Mouse (Mus musculus): ENCODE measurements around the gene Ankrd26.
"Not testable (repeated sequence)": the region's sequence is repeated elsewhere in the genome, so short reads cannot be mapped to it uniquely, and the experiment has no call there.

Ankrd26 gene

DNA sequence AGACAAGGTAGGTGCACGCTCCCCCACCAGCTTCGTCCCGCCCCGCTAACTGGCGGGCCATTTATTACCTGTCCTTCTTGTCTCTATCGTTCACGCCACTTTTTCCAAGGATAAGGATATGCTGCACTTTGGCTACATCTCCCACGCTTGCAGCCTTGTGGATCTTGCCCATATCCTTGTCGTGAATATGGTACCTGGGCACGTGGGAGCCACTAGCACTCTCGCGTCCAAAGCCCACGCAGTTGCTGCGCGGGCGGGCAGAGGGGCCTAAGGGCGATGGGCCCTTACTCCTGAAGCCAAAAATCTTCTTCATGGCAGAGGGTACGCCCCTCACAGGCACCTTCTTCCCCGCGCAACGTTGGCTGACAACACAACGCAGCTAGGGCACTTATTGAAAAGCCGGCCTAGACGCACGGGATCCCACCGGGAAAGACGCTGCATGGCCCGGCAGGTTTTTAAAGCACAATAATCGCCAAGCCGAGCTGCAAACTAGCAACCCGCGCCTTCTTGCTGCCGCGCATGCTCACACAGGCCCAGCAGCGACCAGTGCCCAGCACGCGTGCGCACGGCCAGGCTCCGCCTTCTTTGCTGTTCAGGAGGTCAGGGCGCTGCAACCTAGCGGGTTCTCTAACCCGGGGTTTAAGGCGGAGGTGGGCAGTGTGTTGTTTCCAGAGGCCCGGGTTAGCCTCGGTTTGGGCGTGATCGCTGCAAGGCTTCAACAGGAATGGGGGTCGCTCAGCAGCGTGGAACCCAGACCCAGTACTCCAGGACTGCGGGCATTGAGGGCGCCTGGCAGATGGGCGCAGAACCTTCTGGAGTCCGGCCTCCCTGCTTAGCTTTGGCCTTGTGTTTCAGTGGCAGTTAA is at the start of gene Ankrd26:
Gene Ankrd26 (minus strand): TSS at position 482 of the 865 bp plus-strand sequence.
- in situ Hi-C loops (cut with MboI, MseI), result loop anchor here (10.0 kb wide), 1 partner anchor 107 kb away; the partner anchor contains the start of gene Zfp248

DNA sequence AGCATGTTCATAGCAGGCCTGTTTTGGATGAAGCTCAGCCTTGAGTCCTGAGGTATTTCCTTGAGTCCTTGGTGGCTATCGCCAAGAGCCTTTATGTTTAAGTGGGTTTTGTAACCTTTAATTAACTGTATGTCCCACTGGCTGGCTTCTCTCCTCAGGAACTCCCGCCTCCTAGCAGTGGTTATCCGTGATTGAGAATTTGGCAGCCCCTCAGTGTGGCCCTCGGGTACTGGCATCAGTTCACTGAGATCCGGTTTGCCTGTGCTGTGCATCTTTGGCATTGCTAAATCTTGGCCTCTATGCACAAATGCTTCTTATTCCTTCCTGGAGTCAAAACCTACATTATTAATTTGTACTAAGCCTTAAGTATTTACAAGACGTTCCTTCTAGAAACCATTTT is 46.9 kb upstream of the Ankrd26 start:
- in situ Hi-C loops (cut with MboI, MseI), result no loop called here

DNA sequence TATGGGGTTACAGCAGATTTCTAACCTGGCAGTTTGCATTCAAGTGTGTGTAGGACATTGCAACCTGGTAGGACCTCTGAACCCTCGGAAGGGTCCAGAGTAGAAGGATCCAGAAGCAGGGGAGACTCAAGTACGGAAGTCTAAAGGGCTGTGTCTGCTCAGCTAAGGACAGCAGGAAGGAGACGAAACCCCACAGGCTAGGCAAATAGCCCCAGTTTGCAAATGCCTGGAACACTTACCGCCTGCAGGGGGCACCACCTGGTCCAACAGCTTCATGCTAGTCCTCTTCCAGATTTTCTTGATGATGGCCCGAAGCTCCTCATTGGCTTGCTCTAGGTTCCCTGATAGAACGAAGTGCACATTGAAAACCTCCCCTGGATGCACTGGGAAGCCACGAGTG is 43.9 kb upstream of the Ankrd26 start:
- in situ Hi-C loops (cut with MboI, MseI), result no loop called here

DNA sequence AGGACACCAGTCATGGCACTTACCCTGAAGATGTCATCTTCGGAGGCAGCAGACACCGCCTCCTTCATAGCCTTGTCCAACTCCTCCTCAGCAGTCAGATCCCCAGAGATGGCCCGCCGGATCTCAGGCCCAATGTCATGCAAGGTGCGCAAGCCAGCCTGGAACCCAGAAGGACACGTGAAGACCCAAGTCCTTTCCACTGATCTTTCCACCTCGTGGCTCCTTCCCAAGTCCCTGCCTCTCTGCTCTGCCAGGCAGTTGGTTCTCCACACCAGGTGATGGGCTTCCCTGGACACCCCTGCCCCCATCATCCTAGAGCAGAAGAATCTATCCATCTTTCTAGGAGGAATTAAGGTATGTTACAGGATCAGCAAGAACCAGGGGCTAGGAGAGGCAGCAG is 41.8 kb upstream of the Ankrd26 start:
- in situ Hi-C loops (cut with MboI, MseI), result no loop called here

DNA sequence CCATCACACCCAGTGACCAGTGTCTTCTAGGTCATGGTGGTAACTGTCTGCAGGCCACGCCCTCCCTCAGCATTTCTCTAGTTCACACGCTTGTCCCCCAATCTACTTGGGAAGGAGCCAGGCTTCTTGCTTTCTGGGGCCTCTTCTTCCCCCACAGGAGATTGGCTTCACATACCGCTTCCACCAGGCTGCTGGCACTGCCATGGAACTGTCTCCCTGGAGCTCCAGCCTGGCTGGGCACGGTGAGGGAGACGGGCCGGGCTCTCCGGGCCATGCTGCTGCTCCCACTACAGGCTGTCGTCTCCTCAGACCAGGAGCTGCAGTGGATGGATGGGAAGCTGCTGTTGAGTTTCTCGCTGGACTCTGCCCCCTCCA is 33.6 kb upstream of the Ankrd26 start:
- in situ Hi-C loops (cut with MboI, MseI), result no loop called here

DNA sequence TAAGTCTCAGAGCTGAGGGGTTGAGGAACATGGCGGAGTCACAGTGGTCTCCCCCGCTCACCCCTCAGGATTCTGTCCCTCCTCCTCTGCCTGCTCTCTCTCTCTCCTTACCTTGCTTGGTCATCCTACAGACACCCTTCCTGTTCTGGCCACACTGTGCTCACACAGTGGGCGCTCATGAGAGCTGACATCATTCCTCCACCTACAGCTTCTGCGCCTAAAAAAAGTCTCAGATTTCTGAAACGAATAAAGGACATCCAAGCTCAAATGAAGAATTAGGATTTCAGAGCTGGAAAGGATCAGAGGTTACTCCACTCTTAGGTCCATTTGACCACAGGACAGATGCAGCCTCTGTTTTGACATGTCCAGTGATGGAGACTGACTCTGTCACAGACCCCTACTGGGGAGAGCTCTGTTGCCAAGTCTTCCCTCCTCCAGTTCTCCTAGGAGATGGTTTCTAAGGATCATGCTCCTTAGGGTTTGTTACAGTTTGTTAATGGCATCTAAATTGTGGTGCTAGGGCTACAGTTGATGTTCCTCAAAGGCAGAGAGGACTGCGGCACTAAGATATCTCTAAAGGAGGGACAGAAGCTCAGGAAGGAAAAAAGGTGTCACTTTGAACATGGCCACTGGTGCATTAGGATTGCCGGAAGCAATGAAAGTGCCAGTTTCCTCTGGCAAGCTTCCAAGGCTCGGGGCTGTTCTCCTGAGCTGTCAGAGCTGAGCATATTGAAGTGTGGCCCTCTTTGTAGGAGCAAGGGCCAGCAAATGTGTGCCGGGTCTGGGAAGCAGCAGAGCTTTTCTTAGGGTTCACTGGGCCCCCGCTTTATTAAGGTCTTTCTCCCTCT is 33.0 kb upstream of the Ankrd26 start:
- in situ Hi-C loops (cut with MboI, MseI), result no loop called here

DNA sequence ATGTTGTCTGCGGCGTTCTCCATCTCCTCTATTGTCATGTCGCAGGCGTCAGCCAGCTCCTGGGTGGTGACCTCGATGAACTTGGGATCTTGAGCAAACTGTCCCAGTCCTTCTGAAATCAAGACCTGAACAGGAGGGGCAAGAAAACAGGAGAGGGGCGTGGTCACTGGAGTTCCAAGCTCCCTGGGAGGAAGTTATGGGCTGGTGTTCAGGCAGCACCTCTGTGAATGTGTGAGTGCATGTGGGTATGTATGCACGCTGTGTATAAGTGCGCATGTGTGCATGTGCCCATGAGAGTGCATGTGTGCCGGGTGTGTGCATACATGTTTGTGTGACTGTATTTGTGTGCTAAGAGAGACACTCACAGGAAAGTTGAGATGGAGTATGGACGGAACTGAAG is 32.0 kb upstream of the Ankrd26 start:
- in situ Hi-C loops (cut with MboI, MseI), result no loop called here

DNA sequence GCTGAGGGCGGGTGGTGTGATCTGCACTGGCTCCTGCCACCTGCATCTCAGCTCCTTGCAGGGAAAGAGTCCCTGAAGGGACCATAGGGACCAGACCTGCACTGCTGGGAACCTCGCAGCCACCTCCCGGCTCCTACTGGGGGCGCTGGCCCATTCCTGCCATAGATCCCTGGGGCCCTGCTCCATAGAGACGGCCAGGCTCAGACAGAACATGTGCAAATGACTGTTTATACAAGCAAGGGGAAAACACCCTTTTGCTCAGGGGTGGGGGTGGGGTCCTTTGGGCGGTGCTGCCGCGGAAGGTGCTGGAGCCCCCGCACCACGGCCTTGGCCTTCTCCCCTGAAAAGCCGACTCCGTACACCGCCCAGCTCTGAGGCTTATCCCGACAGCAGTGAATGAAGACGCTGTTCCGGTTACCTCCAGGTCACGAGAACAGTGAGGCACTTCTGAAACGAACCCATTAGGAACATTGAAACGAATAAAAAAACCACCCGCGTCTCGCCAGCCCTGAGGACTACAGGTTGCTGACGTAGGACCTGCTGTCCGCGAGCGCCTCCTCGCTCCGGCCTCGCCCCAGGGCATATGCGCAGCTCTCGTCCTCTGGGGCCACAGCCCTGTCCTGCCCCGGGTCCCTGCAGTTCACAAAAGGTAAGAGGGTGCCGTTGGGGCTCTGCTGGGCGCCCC is 31.5 kb upstream of the Ankrd26 start:
- in situ Hi-C loops (cut with MboI, MseI), result no loop called here

DNA sequence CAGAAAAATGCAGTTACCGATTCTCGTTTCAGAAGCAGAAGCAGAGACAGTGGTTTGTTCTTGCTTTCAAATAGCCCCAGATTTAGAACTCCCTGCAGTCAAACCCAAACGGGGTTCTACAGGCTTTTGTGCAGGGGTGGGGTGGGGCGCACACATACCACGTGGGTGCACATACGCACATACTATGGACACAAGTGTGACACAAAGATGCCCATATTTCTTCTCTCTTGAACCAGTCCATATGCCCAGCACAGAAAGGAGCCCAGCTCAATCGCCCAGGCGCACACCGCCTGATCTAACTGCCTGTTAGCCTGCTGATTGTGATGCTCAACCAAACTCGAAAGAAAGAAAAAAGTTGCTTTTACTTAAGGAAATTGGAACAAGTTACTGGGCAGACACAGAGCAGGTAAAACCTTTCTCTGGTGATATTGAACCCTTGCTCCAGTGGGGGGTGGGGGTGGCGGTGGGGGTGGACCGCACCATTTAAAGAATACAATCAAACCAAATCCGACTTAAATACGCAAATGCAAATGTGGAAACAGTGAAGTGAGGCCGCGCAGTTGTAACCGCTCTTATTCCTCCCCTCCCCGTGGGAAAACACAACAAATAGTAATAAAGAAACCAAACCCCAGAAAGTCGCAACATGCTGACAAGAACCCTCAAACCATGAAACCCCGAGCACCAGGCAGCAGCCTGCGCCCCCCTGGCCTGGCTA is 30.8 kb upstream of the Ankrd26 start:
- in situ Hi-C loops (cut with MboI, MseI), result no loop called here

DNA sequence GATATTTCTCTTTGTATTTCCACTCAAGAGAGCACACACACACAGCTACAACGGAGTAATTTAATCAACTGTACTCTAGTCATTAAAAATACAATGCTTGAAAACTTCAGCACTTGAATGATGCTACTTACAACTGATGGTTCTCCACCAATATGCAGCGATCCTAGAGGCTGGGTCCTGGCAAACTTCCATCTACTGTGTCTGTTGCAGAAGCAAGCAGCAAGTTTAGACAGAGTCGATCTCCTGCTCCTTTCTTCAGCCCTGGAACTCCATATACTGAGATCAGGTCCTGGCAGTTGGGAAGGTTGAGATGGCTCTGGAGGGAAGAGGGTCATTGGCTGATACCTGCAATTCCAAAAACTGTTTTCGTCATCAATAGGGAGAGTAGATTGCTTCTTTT is 16.7 kb upstream of the Ankrd26 start:
- in situ Hi-C loops (cut with MboI, MseI), result not testable (repeated sequence)

DNA sequence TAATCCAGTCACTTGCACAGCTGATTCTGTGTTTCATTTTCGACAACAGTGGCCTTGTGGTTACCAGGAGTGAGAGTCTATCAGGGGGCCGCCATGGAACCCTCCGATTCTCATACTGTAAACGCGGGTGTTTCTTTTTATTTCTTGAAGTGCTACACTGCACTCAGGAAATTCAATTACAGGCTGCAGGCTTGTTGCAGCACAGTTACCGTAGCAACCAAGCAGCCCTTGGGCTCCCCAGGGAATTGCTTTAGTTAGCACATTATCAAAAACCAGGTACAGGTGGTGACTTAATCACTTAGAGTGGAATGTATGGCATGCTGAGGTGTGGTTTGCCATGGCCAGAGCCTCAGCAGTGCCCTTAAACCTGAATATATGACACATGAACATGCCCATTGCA is 12.3 kb upstream of the Ankrd26 start:
- in situ Hi-C loops (cut with MboI, MseI), result no loop called here

DNA sequence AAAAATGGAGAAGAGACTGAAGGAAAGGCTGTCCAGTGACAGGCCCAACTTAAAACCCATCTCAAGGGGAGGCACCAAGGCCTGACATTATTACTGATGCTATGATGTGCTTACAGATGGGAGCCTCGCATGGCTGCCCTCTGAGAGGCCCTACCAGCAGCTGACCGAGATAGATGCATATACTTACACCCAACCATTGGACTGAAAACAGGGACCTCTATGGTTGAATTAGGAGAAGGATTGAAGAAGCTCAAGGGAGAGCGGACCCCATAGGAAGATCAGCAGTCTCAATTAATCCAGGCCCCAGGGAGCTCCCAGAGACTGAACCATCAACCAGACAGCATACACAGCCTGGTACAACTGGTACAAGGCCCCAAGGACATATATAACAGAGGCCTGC is 5.8 kb upstream of the Ankrd26 start:
- in situ Hi-C loops (cut with MboI, MseI), result loop anchor here (10.0 kb wide), 1 partner anchor 113 kb away; the partner anchor contains the start of gene Zfp248

DNA sequence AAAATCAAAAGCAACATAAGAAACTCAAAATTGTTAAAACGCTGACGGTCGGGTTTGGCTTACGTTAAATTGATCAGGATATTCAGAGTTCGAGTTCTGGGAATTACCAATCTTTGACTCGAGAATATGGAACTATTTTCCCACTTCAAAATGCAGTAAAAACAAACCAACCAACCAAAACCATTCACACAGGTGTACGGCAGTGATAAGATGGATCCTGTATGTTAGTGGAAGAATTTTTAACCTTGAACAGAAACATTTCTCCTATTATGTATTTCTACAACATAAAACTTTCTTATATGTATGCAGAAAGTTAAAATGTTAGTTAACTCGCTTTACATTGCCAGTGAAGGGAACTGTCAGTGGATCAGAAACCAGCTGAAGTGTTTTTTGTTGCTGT is 801 bp downstream of the Ankrd26 start:
- in situ Hi-C loops (cut with MboI, MseI), result loop anchor here (10.0 kb wide), 1 partner anchor 106 kb away; the partner anchor contains the start of gene Zfp248

DNA sequence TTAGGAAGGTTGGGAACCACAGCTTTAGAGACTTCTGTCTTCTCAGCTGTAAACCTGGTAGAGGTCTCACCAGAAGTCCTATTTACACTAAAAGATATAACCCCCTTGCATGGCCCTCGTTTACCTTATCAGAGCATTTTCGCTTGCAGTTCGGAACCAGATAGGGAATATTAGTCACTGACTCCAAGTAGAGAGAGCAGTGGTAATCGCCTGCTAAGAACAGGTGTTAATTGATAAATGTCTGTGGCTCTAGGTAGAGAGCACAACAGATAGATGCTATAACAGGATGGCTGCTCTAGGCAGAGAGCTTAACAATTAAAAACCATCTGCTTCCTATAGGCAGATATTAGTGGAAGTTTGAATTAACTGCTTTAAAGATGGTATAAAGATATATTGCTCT is 23.4 kb downstream of the Ankrd26 start:
- in situ Hi-C loops (cut with MboI, MseI), result no loop called here

DNA sequence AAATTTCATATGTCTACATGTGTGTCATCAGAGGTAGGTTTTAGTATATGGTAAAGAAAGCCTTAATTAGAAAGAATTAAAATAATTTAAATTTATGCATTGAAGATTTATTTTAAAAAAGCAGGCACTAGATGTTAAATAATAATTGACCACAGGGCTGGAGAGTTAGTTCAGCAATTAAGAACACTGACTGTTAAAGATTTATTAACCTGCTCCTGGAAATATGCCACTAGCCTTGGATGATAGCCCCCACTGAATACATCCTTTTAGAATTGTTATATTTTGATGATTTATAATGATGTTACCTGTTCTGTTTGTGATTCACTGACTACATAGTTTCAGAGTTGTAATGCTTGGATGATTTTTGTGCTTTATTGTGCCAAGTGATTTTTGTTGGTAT is 24.8 kb downstream of the Ankrd26 start:
- in situ Hi-C loops (cut with MboI, MseI), result not testable (repeated sequence)

DNA sequence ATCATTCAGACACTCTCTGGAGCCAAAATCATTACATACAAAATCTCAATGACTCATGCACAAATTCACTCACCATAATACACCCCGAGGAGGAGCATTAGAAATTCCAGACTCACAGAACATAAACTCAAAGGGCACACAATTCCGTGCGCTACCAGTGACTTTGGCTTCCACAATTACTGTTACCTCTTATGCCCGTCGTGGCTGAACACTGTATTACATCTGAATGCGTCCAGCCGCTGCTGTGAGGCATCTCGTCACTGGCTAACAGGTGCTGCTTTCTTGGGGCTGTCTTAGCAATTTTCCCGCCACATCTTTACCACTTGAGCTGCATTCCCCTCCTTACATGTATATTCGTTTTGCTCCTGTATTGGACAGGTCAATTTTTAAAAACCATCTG is 26.7 kb downstream of the Ankrd26 start:
- in situ Hi-C loops (cut with MboI, MseI), result no loop called here

DNA sequence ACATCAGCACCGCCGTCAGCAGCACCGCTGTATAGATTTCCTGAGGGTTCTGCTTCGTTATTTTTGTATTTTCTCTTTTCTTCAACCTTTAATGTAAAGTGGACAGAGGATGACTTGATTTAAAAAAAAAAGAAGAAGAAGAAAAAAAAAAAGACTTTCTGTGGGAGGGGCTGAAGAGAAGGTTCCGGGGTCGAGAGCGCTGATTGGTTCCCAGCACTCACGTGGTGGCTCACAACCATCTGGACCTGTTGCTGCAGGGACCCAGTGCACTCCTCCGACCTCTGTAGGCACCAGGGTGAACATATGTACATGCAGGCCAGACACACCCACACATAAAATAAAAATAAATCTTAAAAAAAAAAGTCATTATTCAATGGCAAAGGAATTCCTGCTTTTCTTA is 28.6 kb downstream of the Ankrd26 start:
- in situ Hi-C loops (cut with MboI, MseI), result no loop called here

DNA sequence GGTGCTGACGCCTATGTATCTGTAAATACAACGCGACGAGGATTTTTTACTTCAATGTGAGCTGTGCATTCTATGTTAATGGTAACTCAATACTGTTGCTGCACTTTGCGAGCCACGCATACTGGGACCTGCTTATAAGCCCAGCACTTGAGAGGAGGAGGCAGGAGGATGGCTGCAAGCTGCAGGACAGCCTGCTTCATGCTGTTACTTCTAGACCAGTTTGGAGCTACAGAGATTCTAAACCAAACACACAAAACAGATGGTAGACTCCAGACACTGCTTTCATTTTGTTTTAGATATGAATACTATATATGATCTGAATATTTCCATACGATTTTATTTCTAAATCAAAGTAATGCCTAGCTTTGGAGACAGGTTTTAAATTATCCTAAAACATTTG is 41.4 kb downstream of the Ankrd26 start:
- in situ Hi-C loops (cut with MboI, MseI), result no loop called here

DNA sequence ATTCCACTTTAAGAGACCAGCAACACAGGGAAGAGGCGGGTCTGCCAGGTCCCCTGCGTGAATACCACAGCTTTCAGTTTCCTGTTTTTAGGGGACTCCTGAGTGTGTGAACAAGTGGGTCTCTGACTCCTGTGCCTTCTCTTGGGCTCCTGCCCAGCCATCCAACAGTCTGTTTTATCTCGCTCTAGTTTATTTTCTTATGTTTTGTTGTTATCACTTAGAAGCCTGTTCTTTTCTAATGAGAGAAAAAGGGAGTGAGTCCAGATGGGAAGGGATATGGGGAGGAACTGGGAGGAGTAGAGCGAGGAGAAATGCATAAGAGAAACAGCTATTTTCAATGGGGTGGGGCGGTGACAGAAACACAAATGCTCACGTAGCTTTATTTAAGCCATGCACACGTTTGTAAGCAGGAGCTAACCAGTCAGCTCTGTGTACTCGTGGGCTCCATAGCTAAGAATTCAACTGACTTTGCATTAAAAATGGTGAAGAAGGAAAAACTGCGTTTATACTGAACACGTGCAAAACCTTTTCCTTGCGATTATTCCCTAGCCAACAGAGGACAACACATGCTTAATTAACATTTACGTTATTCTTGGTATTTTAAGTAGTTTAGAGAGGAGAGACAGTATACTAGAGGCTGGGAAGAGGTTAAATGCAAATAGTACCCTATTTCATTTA is 48.6 kb downstream of the Ankrd26 start:
- in situ Hi-C loops (cut with MboI, MseI), result no loop called here

DNA sequence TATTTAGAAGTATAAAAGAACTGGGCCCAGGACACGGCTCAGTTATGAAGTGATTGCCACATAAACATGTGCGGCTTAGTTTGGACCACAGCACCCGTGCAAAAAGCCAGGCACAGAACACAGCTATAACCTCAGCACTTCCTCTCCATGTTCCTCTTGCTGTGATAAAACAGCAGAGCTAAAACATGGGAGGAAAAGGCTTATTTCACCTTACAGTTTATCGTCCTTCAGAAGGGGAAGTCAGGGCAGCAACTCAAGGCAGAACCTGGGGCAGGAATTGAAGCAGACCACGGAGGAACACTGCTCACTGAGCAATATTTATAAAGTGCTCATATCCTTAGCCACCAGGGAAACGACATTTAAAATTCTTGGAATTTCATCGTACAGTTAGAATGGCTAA is 63.0 kb downstream of the Ankrd26 start:
- in situ Hi-C loops (cut with MboI, MseI), result no loop called here

DNA sequence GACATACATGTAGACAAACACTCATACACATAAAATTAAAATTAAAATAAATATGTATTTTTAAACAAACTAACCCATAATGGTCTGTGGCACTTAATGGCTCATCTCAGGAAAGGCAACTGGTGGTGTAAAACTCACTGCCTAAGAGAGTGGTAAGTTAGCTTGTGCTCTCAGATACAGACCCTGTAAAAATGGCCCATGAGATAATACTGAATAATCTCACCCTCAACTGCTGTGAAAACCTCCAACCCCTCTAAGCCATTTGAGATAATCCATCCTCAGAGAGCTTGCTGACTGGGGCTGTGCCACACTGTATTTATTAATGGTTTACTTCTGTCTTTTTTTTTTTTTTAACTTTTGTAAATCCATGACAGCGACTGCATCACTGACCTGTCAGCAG is 79.9 kb downstream of the Ankrd26 start:
- in situ Hi-C loops (cut with MboI, MseI), result no loop called here
